Mouse (Mus musculus) right cerebral cortex, postnatal 25 days (tissue): ENCODE results near the gene Hsdl2.

Source experiments
- DNase-seq: peaks from one replicate; pipeline ENCODE4 v3.0.0; 2022

The Hsdl2 gene

DNA sequence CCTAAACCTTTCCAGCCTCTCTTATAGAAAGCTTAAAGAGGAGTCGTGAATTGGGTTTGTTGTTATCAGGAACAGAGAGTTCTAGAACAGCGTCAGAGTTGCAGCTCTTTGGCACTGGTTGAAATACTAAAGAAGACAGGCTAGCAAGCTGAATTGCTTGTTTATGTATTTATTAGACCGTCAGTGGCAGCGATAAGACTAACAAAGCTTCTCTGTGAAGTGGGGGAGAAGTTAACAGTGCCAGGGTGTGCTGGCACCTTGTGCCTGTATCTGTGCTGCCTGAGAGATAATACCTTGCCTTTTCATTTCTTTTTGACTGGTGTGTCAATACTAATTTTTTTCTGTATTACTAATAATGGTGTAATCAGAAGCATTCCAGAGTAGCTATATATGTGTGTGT is 46.9 kb downstream of the Hsdl2 start:
- DNase-seq: no peak

DNA sequence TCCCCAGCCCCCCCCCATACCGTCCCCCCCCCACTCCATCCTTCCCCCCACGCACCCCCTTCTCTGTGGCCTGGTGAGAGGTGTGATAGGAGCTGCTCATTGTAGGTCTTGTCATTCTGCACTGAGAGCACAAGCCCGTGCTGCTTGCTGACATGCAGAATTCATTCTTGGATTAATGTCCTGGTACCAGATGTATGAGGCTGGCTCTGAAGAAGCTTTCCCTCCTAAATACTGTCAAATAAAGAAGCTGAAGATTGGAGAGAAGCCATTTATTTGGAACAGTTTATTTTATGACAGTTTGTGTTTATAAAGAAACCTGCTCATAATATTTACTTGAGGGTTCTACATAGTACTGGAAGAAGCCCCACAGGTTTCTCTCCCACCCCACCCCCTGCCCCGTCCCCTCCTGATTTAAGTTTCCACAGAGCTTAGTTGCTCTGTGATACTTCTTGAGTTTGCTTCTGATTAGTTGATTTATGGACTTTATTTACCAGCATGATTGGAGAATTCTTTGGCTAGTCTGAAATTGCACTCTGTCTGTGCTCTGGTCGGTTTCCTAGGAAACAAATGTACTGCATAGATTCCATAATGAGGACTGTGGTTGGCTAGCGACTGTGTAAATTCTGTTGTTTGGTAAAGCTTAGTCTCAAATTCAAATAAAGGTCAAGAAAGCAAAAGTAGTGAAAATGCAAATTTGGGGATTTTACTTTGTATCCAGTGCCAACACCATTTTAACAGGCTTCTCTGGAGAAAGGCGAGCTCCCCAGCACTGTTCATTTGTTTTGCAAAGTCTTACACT is 47.9 kb downstream of the Hsdl2 start:
- DNase-seq: no peak

DNA sequence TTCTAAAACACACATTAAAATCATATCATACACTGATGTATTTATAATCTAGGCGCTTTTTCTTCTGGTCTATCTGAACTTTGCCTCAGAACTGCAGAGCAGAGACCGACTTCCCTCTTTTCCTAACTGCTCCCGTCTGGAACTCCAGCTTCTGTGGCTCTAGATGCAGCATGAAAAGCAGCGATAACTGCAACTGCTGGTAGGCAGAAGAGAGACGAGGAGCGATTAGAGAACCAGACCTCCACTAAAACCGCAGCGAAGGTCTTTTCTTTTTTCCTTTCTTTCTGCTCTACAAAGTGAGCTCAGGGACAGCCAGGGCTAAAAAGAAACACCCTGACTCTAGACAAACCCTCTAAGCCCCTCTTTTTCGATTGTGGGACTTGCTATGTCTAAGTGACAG is 48.8 kb downstream of the Hsdl2 start:
- no peak for DNase-seq

DNA sequence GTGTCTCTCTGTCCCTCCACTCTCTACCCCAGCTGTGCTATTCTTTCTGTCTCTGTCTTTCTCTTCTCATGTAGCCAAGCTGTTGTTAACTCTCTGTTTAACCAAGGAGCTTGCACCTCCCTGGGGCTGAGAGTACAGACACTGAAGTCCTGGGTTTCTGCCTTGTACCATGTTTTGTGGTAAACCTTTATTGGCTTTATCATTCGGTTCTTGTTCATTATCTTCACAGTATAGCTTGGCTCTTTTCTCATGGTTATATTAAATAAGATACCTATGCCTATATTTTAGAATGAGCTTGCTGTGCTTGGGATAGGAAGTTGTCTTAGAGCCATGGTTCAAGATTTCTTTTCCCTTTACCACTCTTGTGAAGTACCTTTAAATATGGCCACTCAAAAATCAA is 53.2 kb downstream of the Hsdl2 start:
- DNase-seq: no peak

DNA sequence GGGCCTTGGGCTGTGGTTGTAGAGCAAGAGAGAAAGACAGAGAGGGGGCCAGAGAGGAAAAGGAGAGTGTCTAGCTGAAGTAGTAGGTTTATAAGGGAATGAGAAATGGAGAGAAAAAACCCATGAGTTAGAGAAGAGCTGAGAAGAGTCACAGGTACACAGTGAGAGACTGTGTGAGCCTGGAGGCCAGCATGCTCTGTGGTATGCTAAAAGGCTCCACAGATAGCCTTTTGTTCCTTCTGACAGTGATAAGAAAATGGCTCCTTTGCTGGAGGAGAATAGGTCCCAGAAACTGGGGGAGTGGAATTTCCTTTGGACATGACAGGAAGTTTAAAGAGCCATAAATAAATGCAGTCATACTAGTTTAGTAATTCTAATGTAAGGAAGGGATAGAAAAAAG is 57.8 kb downstream of the Hsdl2 start:
- DNase-seq: no peak

DNA sequence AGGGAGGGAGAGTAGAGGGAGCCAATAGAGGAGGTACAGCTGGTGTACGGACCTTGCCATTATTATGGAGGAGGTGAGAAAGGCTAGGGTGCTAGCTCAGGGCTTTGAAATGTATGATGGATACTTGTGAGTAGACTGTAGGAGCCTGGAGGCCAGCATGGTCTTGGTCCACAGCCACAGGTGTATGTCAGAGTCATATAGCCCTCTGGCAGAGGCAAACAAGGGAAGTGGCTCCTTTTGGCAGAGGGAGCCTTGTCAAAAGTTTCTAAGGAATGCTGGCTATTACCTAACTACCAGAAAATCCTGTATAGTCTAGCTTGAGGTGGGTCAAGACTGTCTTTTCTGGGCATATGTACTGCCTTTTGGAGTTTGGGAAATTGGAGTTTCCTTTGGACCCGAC is 59.4 kb downstream of the Hsdl2 start:
- no peak for DNase-seq

DNA sequence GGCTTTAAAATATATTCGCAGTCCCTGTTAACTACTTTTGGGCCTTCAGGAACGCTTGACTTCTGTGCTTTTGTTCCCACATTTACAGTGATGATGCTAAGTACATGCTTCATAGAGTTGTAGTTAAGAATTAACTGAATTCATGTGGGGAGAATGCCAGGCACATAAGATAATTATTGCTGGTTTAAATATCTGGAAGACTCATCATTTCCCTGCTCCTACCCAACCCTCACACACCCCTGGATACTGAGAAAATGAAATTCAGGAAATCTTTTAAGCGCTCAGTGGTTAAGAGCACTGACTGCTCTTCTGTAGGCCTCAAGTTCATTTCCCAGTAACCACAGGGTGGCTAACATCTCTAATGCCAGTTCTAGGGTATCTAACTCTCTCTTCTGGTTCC is 60.7 kb downstream of the Hsdl2 start:
- no peak for DNase-seq

DNA sequence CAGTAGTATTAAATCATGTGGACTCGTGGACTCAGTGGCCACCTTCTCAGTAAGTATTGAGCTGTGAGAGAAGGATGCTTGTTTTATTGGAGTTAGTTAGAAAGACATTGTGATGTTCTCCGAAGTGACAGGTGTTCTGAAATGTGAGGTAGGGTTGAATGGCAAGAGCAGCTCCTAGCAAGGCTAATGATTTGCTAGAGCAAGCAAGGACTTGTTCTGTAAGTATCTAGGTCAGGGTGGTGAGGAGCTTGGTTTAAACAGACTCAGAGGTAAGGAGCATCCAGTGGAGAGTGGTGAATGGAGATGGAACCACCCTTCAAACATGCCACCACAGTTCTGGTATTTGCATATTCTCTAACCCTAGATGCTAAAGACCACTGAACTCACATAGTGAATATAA is 61.3 kb downstream of the Hsdl2 start:
- DNase-seq: no peak

DNA sequence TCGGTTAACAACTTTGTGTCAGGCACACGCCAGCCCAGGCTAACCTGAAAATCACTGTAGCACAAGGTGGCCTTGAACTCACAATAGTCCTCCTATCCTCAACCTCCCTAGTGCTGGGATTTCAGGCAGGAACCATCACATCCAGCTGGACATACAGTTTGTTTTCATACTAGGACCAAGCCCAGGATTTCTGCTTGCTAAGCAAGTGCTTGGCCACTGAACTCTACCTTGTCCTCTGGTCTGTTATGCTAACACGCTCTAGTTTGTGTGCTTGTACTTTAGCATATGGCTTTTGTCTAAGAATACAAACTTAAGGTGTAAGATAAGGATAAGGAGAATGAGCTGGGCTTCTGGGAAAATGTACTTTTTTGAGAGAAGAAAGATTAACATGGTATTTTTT is 63.1 kb downstream of the Hsdl2 start:
- DNase-seq: no peak

DNA sequence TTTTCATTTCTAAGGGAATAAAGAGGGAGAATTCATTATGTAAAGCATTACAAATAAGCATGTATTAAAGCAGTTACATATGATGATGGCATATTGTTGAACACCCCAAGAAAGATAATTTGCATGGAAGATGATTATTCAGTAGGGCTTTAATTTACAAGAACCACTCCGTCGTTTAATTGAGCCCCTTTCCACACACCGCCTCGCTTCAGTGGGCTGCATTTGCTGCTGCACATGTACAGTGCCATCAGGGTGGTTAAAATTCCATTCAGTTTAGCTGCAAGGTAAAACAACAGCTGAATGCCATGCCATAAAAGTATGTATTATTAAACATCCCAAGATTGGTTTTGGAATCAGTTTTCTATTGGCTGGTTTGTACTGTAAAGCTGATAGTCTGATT is 63.6 kb downstream of the Hsdl2 start:
- no peak for DNase-seq

DNA sequence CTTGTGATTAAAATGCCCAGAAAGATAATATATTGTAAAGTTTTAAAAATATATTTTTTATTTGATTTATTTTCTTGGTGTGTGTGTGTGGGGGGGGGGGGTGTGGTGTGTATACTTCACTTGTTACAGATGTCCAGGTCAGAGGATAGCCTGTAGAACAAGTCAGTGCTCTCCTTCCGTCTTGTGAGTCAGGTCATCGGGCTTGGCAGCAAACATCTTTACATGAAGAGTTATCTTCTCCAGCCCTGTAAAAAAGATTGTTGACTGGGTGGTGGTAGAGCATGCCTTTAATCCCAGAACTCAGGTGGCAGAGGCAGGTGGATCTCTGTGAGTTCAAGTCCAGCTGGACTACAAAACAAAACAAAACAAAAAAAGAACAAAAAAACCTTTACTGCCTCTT is 64.2 kb downstream of the Hsdl2 start:
- DNase-seq: no peak

DNA sequence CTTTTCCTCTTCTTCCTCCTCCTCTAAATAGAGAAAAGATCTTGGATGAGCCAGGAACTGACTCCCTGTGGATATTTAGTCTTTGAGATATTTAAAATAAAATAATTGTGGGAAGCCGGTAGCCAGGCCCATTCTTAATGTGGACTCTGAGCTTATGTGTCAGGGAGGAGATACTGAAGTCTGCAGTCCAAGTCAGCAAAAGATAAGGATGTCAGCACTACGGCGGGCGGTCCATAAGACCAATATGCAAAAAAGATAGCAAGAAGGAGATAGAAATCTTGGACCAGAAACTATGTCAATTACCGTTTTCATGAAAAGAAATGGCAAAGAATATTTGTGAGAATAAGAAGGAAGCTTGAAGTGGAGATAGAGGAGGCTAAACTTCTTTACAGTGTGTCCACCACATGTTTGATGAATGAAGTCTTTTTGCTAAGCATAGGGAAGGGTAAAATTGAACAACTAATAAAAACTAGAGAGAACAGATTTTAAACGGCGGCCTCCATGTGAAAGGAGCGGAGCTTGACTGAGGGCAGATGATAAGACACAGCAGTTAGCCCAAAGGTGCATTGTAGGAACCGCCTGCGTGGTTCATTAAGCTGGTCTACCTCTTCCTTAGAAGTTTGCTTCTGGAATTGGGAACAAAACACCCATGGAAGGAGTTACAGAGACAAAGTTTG is 64.8 kb downstream of the Hsdl2 start:
- no peak for DNase-seq

DNA sequence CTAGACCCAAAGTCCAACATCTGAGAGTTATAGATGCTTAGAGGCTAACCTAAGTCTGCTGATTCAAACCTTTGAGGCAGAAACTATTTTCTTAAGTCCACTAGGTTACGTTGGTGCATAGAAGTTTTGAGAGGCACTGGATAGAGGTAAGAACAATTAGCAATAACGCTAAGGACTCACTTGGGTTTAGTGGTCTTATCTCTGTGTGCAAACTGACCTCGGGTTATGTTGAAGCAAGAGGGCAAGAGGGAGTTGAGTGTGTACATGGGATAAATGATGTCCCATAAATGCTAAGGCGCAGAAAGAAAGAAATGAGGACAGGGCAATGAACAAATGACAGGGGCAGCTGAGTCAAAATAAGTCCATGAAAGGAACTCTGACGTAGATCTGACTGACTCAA is 67.8 kb downstream of the Hsdl2 start:
- no peak for DNase-seq

DNA sequence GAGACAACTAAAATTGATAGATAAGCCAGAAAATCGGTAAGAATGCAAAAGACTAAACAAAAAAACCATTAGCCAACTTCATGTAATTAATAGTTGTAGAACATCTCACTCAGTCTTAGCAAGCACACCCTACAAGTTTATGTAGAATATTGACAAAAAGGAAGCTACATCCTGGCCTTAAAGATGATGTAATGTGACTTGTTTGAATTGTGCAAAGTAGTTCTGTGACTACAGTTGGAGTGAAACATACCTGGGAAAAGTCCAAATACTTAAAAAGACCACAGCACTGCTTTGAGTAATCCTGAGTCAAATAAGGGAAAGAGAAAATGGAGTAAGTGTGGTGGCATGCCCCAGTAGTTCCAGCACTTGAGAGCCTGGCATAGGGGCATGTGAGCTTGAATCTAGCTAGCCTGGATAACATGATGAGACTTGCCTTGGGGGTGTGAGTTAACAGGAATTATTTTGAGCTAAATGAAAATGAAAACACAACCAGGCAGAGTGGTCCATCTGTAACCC is 70.9 kb downstream of the Hsdl2 start:
- DNase-seq: no peak

DNA sequence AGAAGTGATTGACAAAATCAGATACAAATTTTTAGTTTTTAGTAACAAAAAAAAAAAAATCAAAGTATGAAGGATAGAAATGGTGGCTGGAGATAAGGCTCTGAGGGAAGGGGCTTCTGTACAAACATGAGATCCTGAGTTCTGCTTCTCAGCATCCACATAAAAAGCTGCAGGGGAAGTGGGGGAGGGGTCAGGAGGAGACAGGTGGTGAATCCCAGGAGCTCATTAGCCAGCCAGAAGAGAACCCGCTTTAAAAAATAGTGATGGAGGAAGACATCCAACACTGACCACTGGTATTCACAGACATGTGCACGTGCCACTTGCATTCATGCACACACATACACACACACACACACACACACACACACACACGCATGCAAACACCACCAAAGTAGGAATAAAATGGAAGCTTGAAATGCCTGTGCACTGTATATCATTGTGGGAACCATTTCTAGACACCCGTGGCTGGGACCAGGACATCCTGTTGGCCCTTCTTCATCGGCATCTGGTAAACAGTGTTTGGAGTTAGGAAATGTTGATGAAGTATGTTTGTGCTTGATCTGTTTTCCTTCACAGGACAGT is 74.8 kb downstream of the Hsdl2 start:
- DNase-seq: no peak

DNA sequence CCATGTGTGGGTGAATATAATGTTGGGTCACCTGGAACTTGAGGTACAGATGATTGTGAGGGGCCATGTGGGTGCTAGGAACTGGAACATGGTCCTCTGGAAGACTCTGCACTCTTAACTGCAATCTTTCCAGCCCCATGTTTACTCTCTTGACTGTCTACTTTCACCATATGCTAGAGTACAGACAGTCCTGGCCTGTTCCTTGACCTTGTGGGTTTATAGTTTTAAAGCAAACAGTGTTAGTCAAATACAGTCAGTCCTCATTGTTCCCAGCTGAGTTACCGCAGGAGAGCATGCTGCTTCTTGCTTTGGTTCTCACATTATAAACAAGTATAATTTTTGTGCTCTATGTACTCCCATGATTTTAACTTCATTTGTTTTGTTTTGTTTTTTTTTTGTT is 80.8 kb downstream of the Hsdl2 start:
- DNase-seq: no peak

DNA sequence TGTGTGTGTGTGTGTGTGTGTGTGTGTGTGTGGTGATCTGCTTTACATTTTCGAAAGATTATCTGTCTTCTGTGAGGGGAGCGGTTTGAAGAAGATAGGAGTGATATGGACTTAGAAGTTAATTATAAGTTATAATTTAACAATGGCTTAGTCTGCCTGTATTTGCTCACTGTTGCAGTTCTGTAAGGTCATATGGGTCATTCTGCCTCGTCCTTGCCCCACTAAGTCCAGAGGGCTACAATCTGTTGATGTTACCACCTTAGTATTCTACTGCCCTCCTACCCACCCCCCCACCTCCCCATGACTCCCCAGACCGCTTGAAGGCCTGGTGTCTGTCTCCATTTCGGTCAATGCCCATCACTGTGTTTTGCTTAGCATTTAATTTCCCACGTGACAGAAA is 82.1 kb downstream of the Hsdl2 start:
- no peak for DNase-seq

DNA sequence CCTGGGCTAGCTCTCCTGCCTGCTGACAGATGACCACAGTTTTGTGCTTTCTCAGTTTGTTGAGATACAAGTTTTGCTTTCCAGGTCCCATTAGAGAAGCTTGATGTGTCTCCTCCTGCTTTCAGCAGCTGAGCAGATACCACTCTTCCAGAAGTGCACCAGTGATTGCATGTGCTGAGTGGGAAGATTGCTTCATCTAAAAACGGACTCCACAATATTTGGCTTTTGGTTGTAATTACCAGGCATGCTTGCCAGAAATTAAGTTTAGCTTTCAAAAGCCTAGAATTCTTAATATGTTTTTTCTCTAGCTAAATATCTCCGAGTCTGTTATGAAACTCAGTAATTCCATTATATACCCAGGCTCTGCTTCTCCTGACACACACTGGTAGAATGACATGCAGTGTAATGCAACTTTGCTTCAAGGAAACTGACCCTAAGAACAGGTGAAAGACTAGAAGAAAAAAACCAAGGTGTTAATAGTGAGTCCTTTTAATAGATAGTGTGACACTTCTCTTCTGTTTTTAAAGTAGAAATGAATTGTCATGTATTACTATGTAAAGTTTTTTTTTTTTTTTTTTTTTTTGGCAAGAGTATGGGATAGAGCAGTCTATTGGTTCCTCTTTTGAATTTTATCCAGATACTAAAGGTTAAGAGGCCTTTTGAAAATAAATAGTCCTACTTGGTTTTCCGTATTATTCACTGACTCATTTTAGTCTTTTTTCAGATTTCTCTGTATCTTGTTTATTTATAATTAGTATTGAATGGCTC is 85.4 kb downstream of the Hsdl2 start:
- no peak for DNase-seq

DNA sequence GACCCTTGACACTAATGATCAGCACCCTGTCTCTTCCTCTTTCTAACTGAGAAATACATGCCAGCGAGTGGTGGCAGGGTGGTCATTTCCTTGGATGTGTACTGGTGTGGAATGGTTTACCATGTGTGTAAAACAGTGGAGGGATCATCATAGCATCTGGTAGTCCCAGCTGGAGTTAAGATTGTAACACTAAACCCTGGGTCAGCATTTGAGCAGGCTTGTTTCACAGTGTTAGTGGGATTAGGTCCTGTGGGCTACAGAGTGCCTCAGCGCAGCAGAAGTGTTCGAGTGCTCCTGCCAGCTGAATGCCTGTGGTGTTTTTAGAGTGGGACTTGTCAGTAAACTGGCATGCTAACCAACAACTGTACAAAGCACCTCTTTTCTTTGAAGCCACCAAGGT is 86.7 kb downstream of the Hsdl2 start:
- no peak for DNase-seq
